Mouse (Mus musculus) heart, postnatal 10 days (tissue): ENCODE measurements around the gene Erich3. TPM values are rescaled to one million over a fixed set of nuclear protein-coding genes. Genes with fewer than 3 reads are reported as not detected.

Experiments used
- DNase-seq, 2 experiments: peaks; one replicate each; pipeline ENCODE4 v3.0.0; 2021
- intact Hi-C: fragments of 180-260 bp; cut with DNase I; formaldehyde crosslinking; loops from one replicate; pipeline ENCODE4 v1.15.1; 2025
- total RNA-seq, 2 experiments: library from RNA; stranded (reverse); gene quantifications; 2 replicates each; pipeline ENCODE4 v1.2.3; 2021

The Erich3 gene
- total RNA-seq, 2 experiments from 2014 or later: 0.05 TPM

DNA sequence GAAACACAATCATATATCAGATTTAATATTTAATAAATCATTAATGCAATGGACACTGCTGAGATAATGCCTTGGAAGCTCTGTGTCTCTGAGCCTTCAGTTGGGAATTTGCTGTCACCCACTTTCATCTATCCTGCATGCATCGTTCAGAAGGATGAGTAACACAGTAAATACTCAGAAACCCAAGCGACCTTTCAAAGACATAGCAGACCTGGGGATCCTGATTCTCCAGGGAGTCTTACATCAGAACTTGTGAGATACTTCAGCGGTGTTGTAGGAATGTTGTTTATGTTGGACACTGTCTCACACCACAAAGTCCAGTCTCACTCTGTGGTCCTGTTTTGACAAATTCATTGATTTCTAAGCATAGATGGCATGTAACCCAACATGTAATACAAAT lies 97.4 kb downstream of the Erich3 start:
- intact Hi-C loops: no loop called here
- DNase-seq: no peak

GRCm38 (mm10) chr3:154763374-154763773 lies 99.7 kb downstream of the Erich3 start:
- intact Hi-C loops: no loop called here
- DNase-seq: no peak

GRCm38 (mm10) chr3:154764115-154764514 lies 100.5 kb downstream of the Erich3 start:
- peak; percentile 17 to 37 for DNase-seq
- intact Hi-C loops: no loop called here

DNA sequence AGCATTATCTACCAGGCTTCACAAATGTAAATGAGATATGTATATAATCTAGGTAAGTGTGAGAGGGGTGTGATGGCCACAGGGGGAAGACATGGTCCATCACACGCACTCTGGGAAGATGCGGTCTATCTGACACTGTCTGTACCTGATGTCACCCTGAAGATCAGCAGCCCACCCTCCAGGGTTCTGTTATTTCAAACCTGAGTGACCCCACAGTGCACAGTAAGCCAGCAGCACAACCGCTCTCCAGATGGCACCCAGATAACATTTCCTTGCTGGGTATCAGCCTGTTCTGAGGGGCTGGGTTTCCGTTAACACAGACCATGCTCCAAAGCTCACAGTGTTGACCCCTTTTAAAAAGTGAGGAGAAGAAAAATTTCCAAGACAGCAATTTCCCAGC lies 102.7 kb downstream of the Erich3 start:
- intact Hi-C loops: no loop called here
- no peak for DNase-seq

GRCm38 (mm10) chr3:154771651-154772050 lies 108.0 kb downstream of the Erich3 start:
- intact Hi-C loops: no loop called here
- no peak for DNase-seq

DNA sequence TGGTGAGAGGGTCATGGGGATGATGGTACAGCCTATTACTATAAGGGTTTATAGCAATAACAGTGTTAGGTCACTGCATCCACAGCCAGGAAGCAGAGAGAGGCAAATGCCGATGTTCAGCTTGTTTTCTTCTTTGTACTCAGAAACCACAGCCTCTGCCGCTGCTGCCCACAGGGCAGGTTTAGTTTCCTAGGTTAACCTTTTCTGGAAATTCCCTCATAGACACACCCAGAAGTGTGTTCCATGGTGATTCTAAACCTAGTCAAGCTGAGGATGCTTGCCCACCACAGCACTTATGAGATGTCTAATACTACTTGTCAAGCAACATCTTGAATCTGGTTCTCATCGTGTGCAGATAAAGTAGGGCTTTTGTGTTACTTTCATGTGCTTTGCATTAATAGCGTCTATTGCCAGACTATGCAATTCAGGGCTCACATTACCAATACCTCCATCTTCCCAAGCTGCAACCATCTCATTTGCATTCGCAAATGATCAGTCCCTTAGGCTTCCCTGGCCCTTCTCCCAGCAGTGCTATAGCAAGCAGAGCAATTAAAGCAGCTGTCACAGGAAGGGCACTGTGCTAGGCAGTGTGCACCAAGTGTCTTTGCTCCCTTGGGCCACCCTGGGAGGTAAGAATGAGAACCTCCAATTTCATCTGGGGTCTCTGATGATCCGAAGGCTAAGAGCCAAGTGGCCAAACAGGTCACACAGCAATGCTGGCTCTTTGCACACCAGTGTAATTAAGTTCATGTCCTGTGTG lies 115.4 kb downstream of the Erich3 start:
- intact Hi-C loops: no loop called here
- DNase-seq: no peak

DNA sequence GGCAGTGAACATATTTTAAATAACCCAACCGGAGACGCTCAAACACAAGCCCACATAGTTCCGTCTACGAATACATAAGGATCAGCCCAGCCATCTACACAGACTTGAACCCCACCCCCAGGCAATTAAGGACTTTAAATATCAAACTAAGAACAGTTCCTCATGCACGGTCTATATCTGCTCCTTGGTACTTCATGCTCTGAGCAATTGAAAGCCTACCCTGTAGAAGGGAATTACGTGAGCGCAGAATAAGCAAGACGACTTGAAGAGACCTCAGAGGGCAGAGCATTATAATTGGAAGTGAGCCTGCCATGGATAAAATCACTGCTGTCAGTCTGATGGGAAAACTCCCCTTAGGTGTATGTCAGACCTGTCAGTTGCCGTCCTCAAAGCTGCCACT lies 122.7 kb downstream of the Erich3 start:
- DNase-seq: no peak
- intact Hi-C loops: loop anchor here (5.0 kb wide), 1 partner anchor 134 kb away; no protein-coding TSS in a partner anchor

- no peak for DNase-seq
- intact Hi-C loops: loop anchor here (5.0 kb wide), 1 partner anchor 135 kb away; no protein-coding TSS in a partner anchor
These were observed 124.0 kb downstream of the Erich3 start for GRCm38 (mm10) chr3:154787611-154788010.

DNA sequence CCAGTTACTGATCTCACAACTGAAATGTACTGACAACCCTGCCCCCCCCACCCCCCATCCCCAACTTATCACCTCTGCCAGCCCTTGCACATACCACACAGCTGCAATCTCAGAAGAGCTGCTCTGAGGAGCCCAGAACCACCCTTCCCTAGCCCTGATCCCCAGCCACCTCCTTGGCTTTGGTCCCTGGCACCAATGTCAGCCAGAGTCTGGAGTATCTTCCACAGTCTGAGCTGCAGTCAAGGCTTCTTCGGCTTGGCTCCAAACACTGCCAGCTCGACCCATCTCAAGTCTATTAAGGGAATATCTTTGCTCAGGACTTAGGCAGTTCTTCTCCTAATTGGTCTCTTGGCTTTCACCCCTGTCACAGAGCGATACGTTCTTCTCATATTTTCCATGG lies 129.9 kb downstream of the Erich3 start:
- no peak for DNase-seq
- intact Hi-C loops: no loop called here

GRCm38 (mm10) chr3:154798806-154799205 lies 135.1 kb downstream of the Erich3 start:
- intact Hi-C loops: no loop called here
- no peak for DNase-seq

DNA sequence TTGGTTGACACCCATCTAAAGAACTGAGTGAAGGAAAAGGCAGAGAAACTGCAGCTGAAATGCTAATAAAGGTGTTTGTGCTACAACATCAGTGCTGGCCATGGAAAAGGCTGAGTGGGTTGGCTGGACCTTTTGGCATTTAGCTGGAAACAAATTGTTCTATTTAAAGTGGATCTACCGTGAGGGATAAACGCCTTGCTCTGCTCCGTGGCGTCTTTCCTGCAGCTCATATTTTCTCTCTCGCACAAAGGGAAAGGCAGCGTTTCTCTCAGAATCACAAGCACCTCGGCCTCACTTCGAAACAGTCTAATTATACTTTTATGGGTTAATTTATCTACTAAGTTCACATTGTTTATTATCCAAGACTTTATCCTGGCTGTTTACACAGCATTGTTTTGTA lies 136.8 kb downstream of the Erich3 start:
- no peak for DNase-seq
- intact Hi-C loops: no loop called here

DNA sequence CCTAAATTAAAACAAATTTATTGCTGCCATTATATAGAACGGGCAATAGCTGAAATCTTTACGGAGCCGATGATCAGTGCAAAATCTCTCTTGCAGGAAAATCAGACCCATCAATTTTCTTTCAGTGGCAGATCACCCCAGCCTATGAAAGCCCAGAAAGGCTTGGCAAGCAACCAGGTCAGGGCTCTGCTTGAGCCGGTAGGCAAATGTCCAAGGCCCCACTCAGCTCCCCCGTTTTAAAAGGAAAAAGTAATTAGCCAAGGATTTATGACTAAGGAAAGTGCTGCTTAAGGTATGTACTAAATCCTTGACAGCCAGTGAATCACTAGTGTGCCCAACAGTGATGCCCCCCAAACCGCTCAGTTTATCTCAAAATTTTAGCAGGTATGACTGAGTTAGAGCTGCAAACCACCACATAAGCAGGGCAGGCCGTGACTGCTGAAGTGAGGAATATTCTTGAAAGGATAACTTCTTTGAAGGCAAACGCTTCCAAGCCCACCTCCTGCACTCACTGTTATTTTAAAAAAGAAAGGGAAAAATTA lies 137.3 kb downstream of the Erich3 start:
- no peak for DNase-seq
- intact Hi-C loops: no loop called here

GRCm38 (mm10) chr3:154806626-154807025 lies 143.0 kb downstream of the Erich3 start:
- peak in 1 of 2 experiments; percentile 26 for DNase-seq
- intact Hi-C loops: no loop called here

- no peak for DNase-seq
- intact Hi-C loops: no loop called here
These were observed 146.7 kb downstream of the Erich3 start for GRCm38 (mm10) chr3:154810273-154810870.

DNA sequence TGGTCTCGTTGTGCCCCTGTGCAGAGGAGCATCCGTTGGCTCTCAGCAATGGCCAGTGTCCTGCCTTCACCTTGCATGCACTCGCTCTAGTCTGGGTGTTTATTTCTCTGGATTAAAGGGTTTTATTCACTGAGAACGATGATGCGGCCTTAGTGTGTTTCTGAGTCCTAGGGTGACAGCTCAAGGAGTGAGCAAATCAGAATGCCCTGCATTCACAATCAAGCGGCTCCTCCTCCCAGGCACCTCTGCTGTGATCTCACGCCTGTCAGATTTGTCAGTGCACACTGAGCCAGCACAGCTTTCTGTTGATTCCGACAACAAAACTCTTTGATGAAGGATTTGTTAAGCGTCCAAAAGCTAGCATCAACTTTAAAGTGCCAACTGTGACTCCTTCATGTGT lies 147.6 kb downstream of the Erich3 start:
- no peak for DNase-seq
- intact Hi-C loops: no loop called here

DNA sequence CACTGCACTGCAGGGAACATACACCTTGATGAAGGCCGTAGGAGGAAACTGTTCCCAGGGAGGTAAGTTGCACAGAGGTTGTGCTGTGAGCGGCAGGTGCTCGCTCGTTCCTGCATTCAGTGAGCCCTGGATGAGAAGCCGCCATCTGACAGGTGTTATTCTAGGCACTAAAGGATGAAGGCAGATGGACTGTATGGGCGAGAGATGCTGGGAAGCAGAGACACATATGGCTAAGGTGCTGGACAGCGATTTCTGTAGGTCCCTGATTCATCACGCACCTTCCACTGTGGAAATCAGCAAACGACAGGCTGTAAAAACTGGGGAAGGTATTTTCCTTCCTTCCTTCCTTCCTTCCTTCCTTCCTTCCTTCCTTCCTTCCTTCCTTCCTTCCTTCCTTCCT lies 148.2 kb downstream of the Erich3 start:
- intact Hi-C loops: no loop called here
- DNase-seq: no peak

GRCm38 (mm10) chr3:154812893-154813292 lies 149.2 kb downstream of the Erich3 start:
- no peak for DNase-seq
- intact Hi-C loops: no loop called here

GRCm38 (mm10) chr3:154815606-154816005 lies 151.9 kb downstream of the Erich3 start:
- DNase-seq: no peak
- intact Hi-C loops: loop anchor here (5.0 kb wide), 1 partner anchor 163 kb away; no protein-coding TSS in a partner anchor

DNA sequence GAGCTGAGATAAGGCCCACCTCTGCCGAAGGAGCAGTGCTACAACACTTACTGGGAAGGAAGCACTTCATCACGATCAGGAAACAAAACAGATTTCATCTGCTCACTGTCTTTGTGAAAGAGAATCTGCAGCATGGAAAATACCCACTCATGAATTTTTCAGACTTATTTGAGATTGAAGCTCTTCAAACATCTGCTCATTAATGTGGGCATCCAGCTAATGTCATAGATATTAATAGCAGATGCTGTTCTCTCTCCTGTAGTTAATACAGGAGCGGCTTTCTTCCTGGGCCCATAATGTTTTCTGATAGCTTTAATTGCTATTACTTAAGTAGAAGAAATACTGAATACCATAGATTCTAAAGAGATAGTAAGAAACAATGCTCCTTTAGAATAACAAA lies 152.6 kb downstream of the Erich3 start:
- DNase-seq: no peak
- intact Hi-C loops: loop anchor here (5.0 kb wide), 1 partner anchor 164 kb away; no protein-coding TSS in a partner anchor

- peak; percentile 55 to 69 for DNase-seq
- intact Hi-C loops: loop anchor here (5.0 kb wide), 1 partner anchor 165 kb away; no protein-coding TSS in a partner anchor
These were observed 153.4 kb downstream of the Erich3 start for GRCm38 (mm10) chr3:154816801-154817625.
